Mouse (Mus musculus) intestine, postnatal 0 days (tissue): Measurements from ENCODE around the gene Nmnat2. TPM values are rescaled to one million over a fixed set of nuclear protein-coding genes. Genes with fewer than 3 reads are reported as not detected.
A peak's percentile ranks its signal among the peaks of the same experiment; 100 is the strongest.

Experiments
- ATAC-seq: fragments of 200-750 bp; cut with Nextera tagmentation; 2 replicates; pipeline ENCODE4 v1.8.0; 2017; ENCODE audit warnings: mild to moderate bottlenecking, moderate TSS enrichment, moderate library complexity
- H3K27ac ChIP-seq: fragments of 300-500 bp; sonication (generic); 2 replicates; pipeline ENCODE4 v1.5.1; 2014; ENCODE audit warnings: mild to moderate bottlenecking, low read depth, low read length, moderate library complexity
- H3K27me3 ChIP-seq: fragments of 300-500 bp; sonication (generic); replicated peaks from 2 replicates; pipeline ENCODE4 v1.6.1; 2014; ENCODE audit warnings: low read length, mixed read lengths; ENCODE audit not compliant: control insufficient read depth, insufficient read depth
- H3K36me3 ChIP-seq: fragments of 300-500 bp; sonication (generic); 2 replicates; pipeline ENCODE4 v1.6.1; 2014; ENCODE audit warnings: mild to moderate bottlenecking, moderate library complexity; ENCODE audit not compliant: control insufficient read depth, insufficient read depth
- H3K4me1 ChIP-seq: fragments of 300-500 bp; sonication (generic); replicated peaks from 2 replicates; pipeline ENCODE4 v1.6.1; 2014; ENCODE audit warnings: antibody characterized with exemption, low read length, mixed read lengths; ENCODE audit not compliant: control insufficient read depth, insufficient read depth
- H3K4me2 ChIP-seq: fragments of 300-500 bp; sonication (generic); replicated peaks from 2 replicates; pipeline ENCODE4 v1.6.1; 2014; ENCODE audit warnings: low read depth, mild to moderate bottlenecking, moderate library complexity
- H3K4me3 ChIP-seq: fragments of 300-500 bp; sonication (generic); 2 replicates; pipeline ENCODE4 v1.5.1; 2014; ENCODE audit warnings: low read depth, low read length
- H3K9ac ChIP-seq: fragments of 300-500 bp; sonication (generic); 2 replicates; pipeline ENCODE4 v1.6.1; 2014; ENCODE audit warnings: mild to moderate bottlenecking, low read depth, low read length
- H3K9me3 ChIP-seq: fragments of 300-500 bp; sonication (generic); 2 replicates; pipeline ENCODE4 v1.6.1; 2016; ENCODE audit warnings: mixed run types; ENCODE audit not compliant: control insufficient read depth
- CTCF ChIP-seq: sonication (generic); IDR thresholded peaks from 2 replicates; pipeline ENCODE4 v1.5.1; 2016; ENCODE audit warnings: low read depth, mild to moderate bottlenecking, control low read depth, antibody characterized with exemption, moderate library complexity
- WGBS: fragments of 180-500 bp; shearing (Covaris S2); extraction: QIAGEN DNeasy Blood & Tissue Kit; methylation state at CpG from one replicate; pipeline ENCODE4 v1.1.7; 2014; 5-methylcytosine and 5-hydroxymethylcytosine counted together
- polyA plus RNA-seq: library from polyadenylated mRNA; unstranded; fragments of >200 nt; fragmentation: Nextera tagmentation; extraction: Ambion mirVana; gene quantifications from 2 replicates; pipeline ENCODE4 v1.2.1, GENCODE M21; 2015

The Nmnat2 gene
- polyA plus RNA-seq, 1 experiment from 2014 or later, result 1.1 TPM

DNA sequence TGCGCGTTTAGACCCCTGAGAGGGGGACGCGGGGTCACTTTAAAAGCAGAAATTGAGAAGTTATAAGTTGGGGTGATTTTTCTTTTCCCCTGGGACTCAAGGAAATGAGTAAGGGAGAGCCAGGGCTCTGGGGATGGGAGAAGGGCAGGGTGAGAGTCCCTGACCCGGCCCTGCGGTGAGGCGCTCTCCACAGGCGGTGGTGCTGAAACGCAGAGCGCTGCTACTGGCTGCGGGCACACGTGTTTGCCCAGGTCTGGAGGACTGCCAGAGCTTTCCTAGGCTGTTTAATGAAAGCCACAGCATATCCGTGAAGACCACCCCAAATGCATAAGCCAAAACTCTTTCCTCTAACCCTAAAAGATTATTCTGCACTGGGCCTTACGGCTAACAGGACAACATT is 1.4 kb downstream of the Nmnat2 start:
- peaks cover 47% of the 10 kb centered on the region for H3K27me3 ChIP-seq
- TF ChIP-seq CTCF, result no peak
- H3K4me3 ChIP-seq, result peak overlapping the region; percentile 21
- no peaks in the 10 kb centered on the region for H3K4me1 ChIP-seq
- H3K27ac ChIP-seq, result no peak overlapping the region; the same call in 1 of the 2 replicates
- no peak overlapping the region for H3K9ac ChIP-seq
- WGBS, result 5% methylated on average over 14 of the region's 14 CpGs
- H3K9me3 ChIP-seq, result no peaks in the 10 kb centered on the region
- ATAC-seq, result no peak
- H3K4me2 ChIP-seq, result peak overlapping the region; percentile 57
- H3K36me3 ChIP-seq, result no peaks in the 10 kb centered on the region

DNA sequence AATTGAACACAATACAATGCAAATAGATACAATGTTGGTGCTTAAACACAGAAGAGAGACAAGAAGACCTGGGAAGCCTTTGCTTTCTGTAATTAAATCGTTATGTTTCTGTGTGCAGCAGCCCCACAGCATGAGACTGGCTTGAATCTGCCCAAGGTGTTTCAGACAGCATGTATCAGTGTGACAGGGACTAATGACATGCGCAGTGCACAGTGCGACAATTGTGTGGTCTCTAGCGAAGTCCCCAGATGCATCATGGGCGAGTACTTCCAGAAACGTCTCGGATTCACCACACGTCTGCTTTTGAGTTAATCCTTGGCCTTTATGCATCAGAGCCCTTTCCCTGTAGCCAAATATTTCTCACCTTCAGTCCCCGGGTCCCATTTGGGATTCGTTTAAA is 9.6 kb downstream of the Nmnat2 start:
- no peaks in the 10 kb centered on the region for H3K4me1 ChIP-seq
- WGBS, result 82% methylated on average over 10 of the region's 10 CpGs
- no peak for ATAC-seq
- no peak overlapping the region for H3K4me3 ChIP-seq
- no peak overlapping the region for H3K4me2 ChIP-seq
- no peak for TF ChIP-seq CTCF
- H3K9me3 ChIP-seq, result no peaks in the 10 kb centered on the region
- H3K27me3 ChIP-seq, result no peaks in the 10 kb centered on the region
- no peak overlapping the region for H3K9ac ChIP-seq
- H3K36me3 ChIP-seq, result no peaks in the 10 kb centered on the region
- no peak overlapping the region for H3K27ac ChIP-seq

DNA sequence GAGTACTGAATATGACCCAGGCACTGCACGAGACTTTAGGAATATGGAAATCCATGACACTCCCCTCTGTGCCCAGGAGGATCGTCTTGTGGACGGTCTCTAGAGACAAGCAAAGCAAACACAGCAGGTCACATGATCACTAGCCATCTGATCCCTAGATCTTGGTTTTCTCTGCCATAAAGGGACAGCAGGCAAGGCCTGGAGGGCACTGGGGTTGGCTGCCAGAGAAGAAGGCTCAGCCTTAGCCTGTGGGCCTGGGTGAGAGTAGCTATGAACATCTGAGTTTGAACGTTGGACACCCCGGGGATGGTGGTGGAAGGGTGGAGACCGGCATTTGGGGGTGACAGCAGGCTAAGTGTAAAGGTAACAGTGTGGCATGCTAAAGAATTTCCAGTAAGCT is 11.4 kb downstream of the Nmnat2 start:
- no peak for ATAC-seq
- Histone ChIP-seq H3K27ac (no peak overlapping the region), H3K36me3 (no peaks in the 10 kb centered on the region), H3K4me1 (no peaks in the 10 kb centered on the region), H3K9ac (no peak overlapping the region), H3K9me3 (0 out of 2 replicates have a peak, but pooled peaks cover 5% of the 10 kb centered on the region), H3K4me2 (no peak overlapping the region), H3K4me3 (no peak overlapping the region), H3K27me3 (no peaks in the 10 kb centered on the region)
- TF ChIP-seq CTCF, result no peak
- 54% methylated on average over 6 of the region's 6 CpGs for WGBS

DNA sequence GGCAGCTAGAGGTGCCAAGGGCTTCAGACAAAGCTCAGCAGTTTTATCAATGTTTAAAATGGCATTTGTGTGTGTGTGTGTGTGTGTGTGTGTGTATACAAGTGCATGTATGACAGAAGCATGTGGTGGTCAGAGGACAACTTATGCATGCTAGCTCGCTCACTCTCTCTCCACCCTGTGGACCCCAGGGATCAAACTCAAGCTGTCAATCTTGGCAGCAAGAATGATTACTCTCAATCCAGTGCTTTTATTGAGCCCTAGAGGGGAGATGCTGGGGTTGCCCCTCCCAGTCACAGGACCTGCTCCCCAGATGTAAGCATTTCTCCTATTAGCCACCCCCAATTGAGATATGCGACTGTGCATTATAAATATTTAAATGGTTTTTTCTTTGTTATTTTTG is 11.9 kb downstream of the Nmnat2 start:
- 0 out of 2 replicates have a peak, but pooled peaks cover 5% of the 10 kb centered on the region for H3K9me3 ChIP-seq
- H3K36me3 ChIP-seq, result no peaks in the 10 kb centered on the region
- 86% methylated on average over 2 of the region's 2 CpGs for WGBS
- no peak overlapping the region for H3K27ac ChIP-seq
- no peak overlapping the region for H3K9ac ChIP-seq
- no peak overlapping the region for H3K4me2 ChIP-seq
- H3K27me3 ChIP-seq, result no peaks in the 10 kb centered on the region
- no peak for TF ChIP-seq CTCF
- H3K4me1 ChIP-seq, result no peaks in the 10 kb centered on the region
- no peak for ATAC-seq
- no peak overlapping the region for H3K4me3 ChIP-seq

DNA sequence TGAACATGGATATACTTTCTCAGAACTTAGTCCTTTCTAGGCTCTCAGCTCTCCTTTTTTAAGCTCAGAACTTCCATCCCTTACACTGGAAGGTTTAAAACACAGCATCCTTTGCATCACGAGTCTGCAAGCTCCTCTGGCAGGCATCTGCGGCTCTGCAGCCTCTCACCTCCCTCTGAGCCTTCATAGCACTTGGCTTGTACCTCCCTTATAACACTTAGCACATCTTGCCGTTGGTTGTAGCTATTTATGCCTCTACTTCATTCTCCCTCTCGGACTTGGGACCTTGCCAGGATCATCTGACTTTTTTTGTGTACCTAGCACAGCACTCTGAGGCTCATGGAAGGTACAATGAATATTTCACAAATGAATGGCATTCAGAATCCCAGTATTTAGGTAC is 14.3 kb downstream of the Nmnat2 start:
- Histone ChIP-seq H3K9ac (no peak overlapping the region), H3K9me3 (0 out of 2 replicates have a peak, but pooled peaks cover 5% of the 10 kb centered on the region), H3K4me1 (no peaks in the 10 kb centered on the region), H3K4me2 (no peak overlapping the region), H3K36me3 (no peaks in the 10 kb centered on the region), H3K27me3 (no peaks in the 10 kb centered on the region), H3K27ac (no peak overlapping the region), H3K4me3 (no peak overlapping the region)
- no peak for TF ChIP-seq CTCF
- ATAC-seq, result no peak
- WGBS, result 56% methylated on average over 4 of the region's 4 CpGs

DNA sequence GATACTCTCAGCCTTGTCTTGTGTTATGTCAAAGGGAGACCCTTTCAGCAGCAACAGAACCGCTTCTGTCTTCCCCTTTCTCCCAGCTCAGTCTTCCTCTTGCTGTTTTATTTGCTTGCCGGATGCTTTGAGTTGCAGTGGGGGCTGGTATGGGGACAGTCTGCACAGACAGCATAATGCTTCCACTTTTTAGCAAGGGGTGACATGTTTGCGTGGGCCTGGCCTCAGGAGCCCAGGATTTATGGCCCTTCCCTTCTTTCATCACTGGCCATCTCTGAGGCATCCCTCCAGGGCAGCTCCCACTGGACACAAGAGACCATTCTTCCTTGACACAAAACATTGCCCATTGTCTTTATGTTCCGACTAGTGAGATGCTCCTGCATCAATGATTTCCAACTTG is 18.2 kb downstream of the Nmnat2 start:
- no peak for ATAC-seq
- TF ChIP-seq CTCF, result no peak
- Histone ChIP-seq H3K4me2 (no peak overlapping the region), H3K27ac (no peak overlapping the region), H3K9ac (no peak overlapping the region), H3K4me1 (peaks cover 9% of the 10 kb centered on the region; the same call in 1 of the 2 replicates), H3K4me3 (no peak overlapping the region), H3K9me3 (0 out of 2 replicates have a peak, but pooled peaks cover 5% of the 10 kb centered on the region), H3K27me3 (no peaks in the 10 kb centered on the region), H3K36me3 (no peaks in the 10 kb centered on the region)
- WGBS, result 27% methylated on average over 4 of the region's 4 CpGs

DNA sequence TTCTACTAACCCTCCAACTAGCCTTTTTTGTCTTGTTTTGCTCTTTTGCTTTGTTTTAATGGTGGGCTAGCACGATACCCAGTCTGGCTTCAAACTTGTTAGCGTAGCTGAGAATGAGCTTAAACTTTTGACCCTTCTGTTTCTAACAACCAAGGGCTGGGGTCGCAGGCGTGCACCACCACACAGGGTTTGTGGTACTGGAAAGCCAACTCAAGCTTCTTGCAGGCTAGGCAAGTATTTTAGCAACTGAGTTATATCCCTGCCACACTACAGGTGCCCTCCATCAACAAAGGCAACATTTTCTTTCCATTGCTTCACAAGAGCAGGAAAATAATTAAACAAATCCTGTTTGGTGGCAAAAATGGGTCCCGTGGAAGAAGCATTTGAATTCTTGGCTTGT is 18.6 kb downstream of the Nmnat2 start:
- Histone ChIP-seq H3K4me1 (peaks cover 9% of the 10 kb centered on the region; the same call in 1 of the 2 replicates), H3K4me2 (no peak overlapping the region), H3K27me3 (no peaks in the 10 kb centered on the region), H3K36me3 (no peaks in the 10 kb centered on the region), H3K27ac (no peak overlapping the region), H3K9ac (no peak overlapping the region), H3K4me3 (no peak overlapping the region), H3K9me3 (0 out of 2 replicates have a peak, but pooled peaks cover 5% of the 10 kb centered on the region)
- WGBS, result 43% methylated on average over 5 of the region's 5 CpGs
- ATAC-seq, result no peak
- TF ChIP-seq CTCF, result no peak
